Mouse (Mus musculus): ENCODE measurements around the gene Zfp771.

GRCm38 (mm10) chr7:127209851-127210250 is 34.2 kb upstream of the Zfp771 start:
- no peak for TF ChIP-seq CTCF (IDR thresholded peaks at IDR 0.05; ENCODE audit: borderline replicate concordance, extremely low read depth, insufficient read depth, insufficient read length)
- no peak for TF ChIP-seq POLR2A (IDR thresholded peaks at IDR 0.05; ENCODE audit: borderline replicate concordance, extremely low read depth, insufficient read depth, insufficient read length, poor library complexity, severe bottlenecking)
